Mouse (Mus musculus): ENCODE results near the gene Arhgap19.

- TF ChIP-seq CTCF (conservative IDR thresholded peaks at IDR 0.05 in 1 of 2, IDR thresholded peaks at IDR 0.05 in 1 of 2; ENCODE audit: low read depth in 2 of 2, low read length in 2 of 2) (no peak), POLR2A (IDR thresholded peaks at IDR 0.05; ENCODE audit: low read depth, low read length) (peak; percentile 62), USF1 (IDR thresholded peaks at IDR 0.05; ENCODE audit: low read depth, low read length) (peak; percentile 39; the same call in 1 of the 2 replicates), ZNF384 (IDR thresholded peaks at IDR 0.05; ENCODE audit: low read depth, low read length) (no peak), UBTF (IDR thresholded peaks at IDR 0.05; ENCODE audit: low read depth, low read length) (no peak), RCOR1 (conservative IDR thresholded peaks at IDR 0.05; ENCODE audit: low read depth, low read length) (no peak)
Measured at GRCm38 (mm10) chr19:41847992-41848851, 46.4 kb upstream of the Arhgap19 start, which contains the start of gene Frat2.

All from CH12.LX (cell line).